Mouse (Mus musculus) intestine, postnatal 0 days (tissue): ENCODE results near the gene S1pr5. TPM values are rescaled to one million over a fixed set of nuclear protein-coding genes. Genes with fewer than 3 reads are reported as not detected.

ENCODE experiments used
- ATAC-seq: fragments of 200-750 bp; cut with Nextera tagmentation; 2 replicates; pipeline ENCODE4 v1.8.0; 2017; ENCODE audit warnings: mild to moderate bottlenecking, moderate TSS enrichment, moderate library complexity
- H3K27ac ChIP-seq: fragments of 300-500 bp; sonication (generic); 2 replicates; pipeline ENCODE4 v1.5.1; 2014; ENCODE audit warnings: mild to moderate bottlenecking, low read depth, low read length, moderate library complexity
- H3K27me3 ChIP-seq: fragments of 300-500 bp; sonication (generic); replicated peaks from 2 replicates; pipeline ENCODE4 v1.6.1; 2014; ENCODE audit warnings: low read length, mixed read lengths; ENCODE audit not compliant: control insufficient read depth, insufficient read depth
- H3K36me3 ChIP-seq: fragments of 300-500 bp; sonication (generic); 2 replicates; pipeline ENCODE4 v1.6.1; 2014; ENCODE audit warnings: mild to moderate bottlenecking, moderate library complexity; ENCODE audit not compliant: control insufficient read depth, insufficient read depth
- H3K4me1 ChIP-seq: fragments of 300-500 bp; sonication (generic); replicated peaks from 2 replicates; pipeline ENCODE4 v1.6.1; 2014; ENCODE audit warnings: antibody characterized with exemption, low read length, mixed read lengths; ENCODE audit not compliant: control insufficient read depth, insufficient read depth
- H3K4me2 ChIP-seq: fragments of 300-500 bp; sonication (generic); replicated peaks from 2 replicates; pipeline ENCODE4 v1.6.1; 2014; ENCODE audit warnings: low read depth, mild to moderate bottlenecking, moderate library complexity
- H3K4me3 ChIP-seq: fragments of 300-500 bp; sonication (generic); 2 replicates; pipeline ENCODE4 v1.5.1; 2014; ENCODE audit warnings: low read depth, low read length
- H3K9ac ChIP-seq: fragments of 300-500 bp; sonication (generic); 2 replicates; pipeline ENCODE4 v1.6.1; 2014; ENCODE audit warnings: mild to moderate bottlenecking, low read depth, low read length
- H3K9me3 ChIP-seq: fragments of 300-500 bp; sonication (generic); 2 replicates; pipeline ENCODE4 v1.6.1; 2016; ENCODE audit warnings: mixed run types; ENCODE audit not compliant: control insufficient read depth
- CTCF ChIP-seq: sonication (generic); IDR thresholded peaks from 2 replicates; pipeline ENCODE4 v1.5.1; 2016; ENCODE audit warnings: low read depth, mild to moderate bottlenecking, control low read depth, antibody characterized with exemption, moderate library complexity
- WGBS: fragments of 180-500 bp; shearing (Covaris S2); extraction: QIAGEN DNeasy Blood & Tissue Kit; methylation state at CpG from one replicate; pipeline ENCODE4 v1.1.7; 2014; 5-methylcytosine and 5-hydroxymethylcytosine counted together
- polyA plus RNA-seq: library from polyadenylated mRNA; unstranded; fragments of >200 nt; fragmentation: Nextera tagmentation; extraction: Ambion mirVana; gene quantifications from 2 replicates; pipeline ENCODE4 v1.2.1, GENCODE M21; 2015

S1pr5 gene
- polyA plus RNA-seq, 1 experiment from 2014 or later: not detected

DNA sequence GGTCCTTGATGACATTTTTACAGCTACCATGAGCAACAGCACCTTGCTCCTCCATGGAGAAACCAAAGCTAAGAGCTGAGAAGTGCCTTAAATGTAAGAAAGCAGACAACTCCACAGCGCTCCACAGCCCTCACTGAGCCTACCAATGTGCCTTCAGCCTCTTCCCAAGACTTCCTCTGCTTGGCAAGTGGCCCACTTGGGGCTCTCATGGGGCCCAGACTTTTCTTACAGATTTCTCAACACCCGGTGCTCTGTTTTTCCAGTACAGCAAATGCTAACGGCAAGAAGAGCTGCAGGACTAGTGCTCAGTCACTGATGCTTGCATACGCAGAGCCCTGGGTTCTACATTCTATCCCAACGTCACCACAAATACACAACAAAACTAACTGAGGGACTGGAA lies 29.5 kb upstream of the S1pr5 start:
- no peak for TF ChIP-seq CTCF
- 90% methylated on average over 5 of the region's 5 CpGs for WGBS

DNA sequence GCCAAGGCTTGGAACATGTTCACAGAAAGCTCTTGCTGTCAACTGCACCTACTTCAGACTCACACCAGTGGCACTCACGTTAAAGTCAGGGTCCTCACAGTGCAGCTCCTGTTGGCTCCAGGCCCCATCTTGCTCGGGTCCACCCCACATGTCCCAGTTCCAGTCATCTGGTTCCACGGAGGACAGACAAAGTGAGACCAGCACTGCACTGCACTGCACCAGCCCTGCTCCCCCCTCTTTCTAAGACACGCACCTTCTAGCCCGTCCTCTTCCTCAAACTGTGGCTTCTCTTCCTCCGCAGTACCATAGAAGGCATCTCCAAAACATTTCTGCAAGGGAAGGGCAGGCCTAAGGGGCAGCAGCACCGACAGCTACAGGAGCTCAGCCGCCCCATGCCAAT lies 28.1 kb upstream of the S1pr5 start:
- no peak for ATAC-seq
- no peaks in the 10 kb centered on the region for H3K9me3 ChIP-seq
- no peak for TF ChIP-seq CTCF
- no peaks in the 10 kb centered on the region for H3K4me1 ChIP-seq
- H3K4me3 ChIP-seq: no peak overlapping the region
- H3K27me3 ChIP-seq: no peaks in the 10 kb centered on the region
- H3K36me3 ChIP-seq: peaks cover 91% of the 10 kb centered on the region
- WGBS: 91% methylated on average over 8 of the region's 8 CpGs
- no peak overlapping the region for H3K9ac ChIP-seq
- H3K27ac ChIP-seq: no peak overlapping the region
- no peak overlapping the region for H3K4me2 ChIP-seq

More for the DNA sequence above, 29.5 kb upstream of the S1pr5 start:
- H3K4me1 ChIP-seq: no peaks in the 10 kb centered on the region
- ATAC-seq: no peak
- H3K27me3 ChIP-seq: no peaks in the 10 kb centered on the region
- no peak overlapping the region for H3K9ac ChIP-seq
- no peak overlapping the region for H3K4me3 ChIP-seq
- H3K9me3 ChIP-seq: no peaks in the 10 kb centered on the region
- H3K36me3 ChIP-seq: peaks cover 89% of the 10 kb centered on the region
- H3K4me2 ChIP-seq: no peak overlapping the region
- no peak overlapping the region for H3K27ac ChIP-seq

DNA sequence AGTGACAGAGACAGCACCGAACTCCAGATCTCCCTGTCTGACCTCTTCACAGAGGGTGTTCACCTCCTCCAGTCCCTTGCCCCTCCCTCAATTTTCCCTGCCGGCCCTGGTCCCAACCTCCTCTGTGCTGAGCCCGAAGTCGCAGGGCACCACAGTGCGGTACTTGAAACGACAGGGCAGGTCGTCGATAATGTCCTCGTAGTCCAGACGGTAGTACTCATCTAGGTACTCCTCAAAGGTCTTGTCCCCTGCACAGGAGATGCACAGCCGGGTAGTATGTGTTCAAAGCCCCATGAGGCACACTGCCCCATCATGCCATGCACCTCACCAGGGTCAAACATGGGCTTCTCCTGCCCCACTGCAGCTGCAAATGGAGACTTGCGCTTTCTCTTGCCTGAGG lies 27.5 kb upstream of the S1pr5 start:
- Histone ChIP-seq H3K9me3 (no peaks in the 10 kb centered on the region), H3K4me1 (no peaks in the 10 kb centered on the region), H3K27me3 (no peaks in the 10 kb centered on the region), H3K4me2 (no peak overlapping the region), H3K4me3 (no peak overlapping the region), H3K36me3 (peaks cover 91% of the 10 kb centered on the region), H3K9ac (no peak overlapping the region), H3K27ac (no peak overlapping the region)
- no peak for ATAC-seq
- TF ChIP-seq CTCF: no peak
- WGBS: 88% methylated on average over 12 of the region's 12 CpGs

DNA sequence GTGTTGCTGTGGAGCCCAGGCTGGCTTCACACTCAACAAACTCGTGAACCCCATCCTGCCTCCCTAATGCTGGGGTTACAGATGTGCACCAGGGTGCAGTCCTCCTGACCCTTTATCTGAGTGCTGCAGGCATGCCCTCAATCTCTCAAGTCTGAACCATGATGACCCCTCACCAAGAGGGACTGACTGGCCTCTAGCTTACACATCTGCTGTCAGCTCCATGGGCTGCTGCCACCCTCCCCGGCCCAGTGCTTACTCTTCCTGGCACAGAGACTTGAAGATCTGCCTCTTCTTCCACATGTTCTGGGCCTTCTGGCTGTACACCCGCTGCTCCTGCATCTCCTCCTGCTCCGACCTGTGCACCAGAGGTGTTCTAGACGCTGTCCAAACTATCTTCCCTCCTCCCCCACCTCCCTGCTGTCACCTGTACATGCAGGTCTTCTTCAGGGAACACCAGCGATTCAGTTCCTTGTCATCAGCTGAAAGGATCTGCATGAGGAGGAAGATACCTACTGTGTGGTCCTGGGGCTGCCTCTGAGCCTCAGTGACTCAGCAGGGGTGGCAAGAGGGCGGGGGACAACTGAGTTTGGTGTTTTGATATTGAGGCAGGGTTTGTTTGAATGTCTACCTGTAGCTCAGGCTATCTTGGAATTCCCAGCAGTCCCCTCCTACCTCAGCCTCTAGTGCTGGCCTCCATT lies 26.9 kb upstream of the S1pr5 start:
- Histone ChIP-seq H3K9ac (no peak overlapping the region), H3K9me3 (no peaks in the 10 kb centered on the region), H3K36me3 (peaks cover 93% of the 10 kb centered on the region), H3K27ac (no peak overlapping the region), H3K27me3 (no peaks in the 10 kb centered on the region), H3K4me1 (no peaks in the 10 kb centered on the region), H3K4me3 (no peak overlapping the region), H3K4me2 (no peak overlapping the region)
- ATAC-seq: no peak
- TF ChIP-seq CTCF: no peak
- WGBS: 85% methylated on average over 7 of the region's 7 CpGs

DNA sequence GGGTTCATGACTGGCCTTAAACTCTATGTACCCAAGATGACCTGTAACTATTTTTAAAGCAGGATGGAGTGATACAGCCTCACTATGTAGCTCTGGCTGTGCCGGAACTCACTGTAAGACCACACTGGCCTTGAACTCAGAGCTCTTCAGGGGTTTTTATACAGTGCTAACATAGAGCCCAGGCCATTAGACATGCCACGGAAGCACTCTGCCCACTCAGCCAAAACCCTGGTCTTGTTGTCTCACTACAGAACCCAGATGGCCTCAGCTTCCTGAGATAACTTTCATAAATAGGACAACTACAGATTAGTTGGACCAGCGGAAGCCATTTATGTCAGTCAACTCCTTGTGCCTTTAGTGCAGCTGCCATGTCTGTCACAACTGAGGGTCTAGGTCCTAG lies 26.1 kb upstream of the S1pr5 start:
- no peaks in the 10 kb centered on the region for H3K4me1 ChIP-seq
- no peak for ATAC-seq
- no peak for TF ChIP-seq CTCF
- H3K27ac ChIP-seq: no peak overlapping the region
- H3K9me3 ChIP-seq: no peaks in the 10 kb centered on the region
- 91% methylated on average over 3 of the region's 3 CpGs for WGBS
- H3K4me3 ChIP-seq: no peak overlapping the region
- no peak overlapping the region for H3K9ac ChIP-seq
- no peaks in the 10 kb centered on the region for H3K27me3 ChIP-seq
- H3K36me3 ChIP-seq: peaks cover 91% of the 10 kb centered on the region
- H3K4me2 ChIP-seq: no peak overlapping the region

DNA sequence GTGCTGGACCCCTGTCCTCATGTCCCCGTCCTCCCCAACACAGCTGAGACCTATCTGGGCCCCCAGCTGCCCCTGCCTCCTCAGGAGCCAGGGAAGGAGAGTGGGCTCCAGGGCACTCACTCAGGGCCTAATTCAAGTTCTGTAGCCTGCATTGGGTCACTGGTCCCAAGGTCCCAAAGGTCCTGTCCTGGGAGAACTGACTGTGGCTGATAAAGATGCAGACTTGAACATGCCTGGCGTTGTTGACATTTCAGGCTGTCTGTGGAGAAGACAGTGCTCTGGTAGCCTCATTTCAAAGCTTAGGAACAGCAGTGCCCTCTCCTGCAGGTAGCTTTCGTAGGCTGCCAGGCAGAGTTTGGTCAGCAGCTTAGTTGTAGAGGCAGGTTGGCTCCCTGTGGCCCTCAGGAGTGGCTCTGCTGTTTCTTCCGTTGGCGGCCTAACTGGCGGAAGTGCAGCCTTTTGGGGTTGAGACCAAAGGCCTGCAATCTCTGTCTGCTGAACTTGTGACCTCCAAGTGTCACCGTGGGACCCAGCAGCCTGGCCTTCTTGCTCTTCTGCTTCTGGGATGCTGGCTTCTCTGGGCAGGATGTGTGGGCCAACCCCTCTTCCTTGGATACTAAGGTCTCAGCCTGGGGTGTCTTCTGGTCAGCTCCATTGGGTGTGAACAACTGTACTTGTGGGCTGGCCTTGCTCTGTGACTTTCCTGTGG lies 25.4 kb upstream of the S1pr5 start:
- TF ChIP-seq CTCF: no peak
- Histone ChIP-seq H3K4me1 (no peaks in the 10 kb centered on the region), H3K9ac (no peak overlapping the region), H3K4me3 (no peak overlapping the region), H3K27ac (peak overlapping the region; percentile 1; the same call in 1 of the 2 replicates), H3K27me3 (no peaks in the 10 kb centered on the region), H3K36me3 (peaks cover 90% of the 10 kb centered on the region), H3K4me2 (no peak overlapping the region), H3K9me3 (no peaks in the 10 kb centered on the region)
- no peak for ATAC-seq
- 85% methylated on average over 7 of the region's 7 CpGs for WGBS
